In the genomic region with DNA sequence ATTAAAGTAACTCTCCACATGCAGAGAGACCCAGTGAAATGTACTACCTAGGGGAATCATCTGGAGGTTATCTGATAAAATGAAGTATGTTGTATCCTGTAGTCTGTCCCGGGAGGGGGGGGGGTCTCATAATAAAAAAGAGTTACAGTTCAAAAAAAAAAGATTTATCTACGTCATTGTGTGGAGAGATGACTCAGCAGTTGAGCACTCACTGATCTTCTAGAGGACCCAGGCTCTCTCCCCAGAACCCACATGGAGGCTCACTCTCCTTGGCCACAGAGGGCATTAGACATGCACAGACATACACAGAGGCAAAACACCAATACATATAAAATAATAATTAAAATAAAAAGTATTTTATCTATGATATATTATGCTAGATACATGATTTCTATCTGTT, we compare ENCODE assay signal across 26 mouse cellular contexts. TPM values are rescaled to one million over a fixed set of nuclear protein-coding genes. Genes with fewer than 3 reads are reported as not detected.
DNase-seq lines count a peak whose midpoint lies in the region; ATAC-seq and TF ChIP-seq lines count a peak whose summit lies in the region.
"Had no signal": no experiment of that assay in that cellular context is flagged by ENCODE, and none has a peak within 500 bp of the region (broad histone marks: within the 10 kb centered on the region; RNA-seq: fewer than 3 reads in every experiment).

No protein-coding gene starts in this region.

- H3K36me3 ChIP-seq in MEL (ENCODE audit: control insufficient read depth in 1 of 2, insufficient read depth in 2 of 2, low read length in 2 of 2) = peaks cover 0 to 15% of the 10 kb centered on the region in 2 experiments; a peak in 2 of 4 replicates
- H3K36me3 ChIP-seq in myocyte (ENCODE audit: control insufficient read depth, insufficient read depth) = no peaks in the 10 kb centered on the region
- H3K36me3 ChIP-seq in hindbrain, embryonic 11.5 days (ENCODE audit: control insufficient read depth, insufficient read depth, low read length) = no peaks in the 10 kb centered on the region
- H3K36me3 ChIP-seq: embryonic facial prominence, embryonic 10.5 days; embryonic facial prominence, embryonic 12.5 days; forebrain, embryonic 15.5 days; G1E had no signal

- H3K9me3 ChIP-seq in MEL (replicated peaks; ENCODE audit: insufficient read depth, low read length) = no peaks in the 10 kb centered on the region
- H3K9me3 ChIP-seq in hindbrain, embryonic 11.5 days (ENCODE audit: control insufficient read depth, low read length) = no peaks in the 10 kb centered on the region
- H3K9me3 ChIP-seq: embryonic facial prominence, embryonic 10.5 days; embryonic facial prominence, embryonic 12.5 days; forebrain, embryonic 13.5 days; forebrain, embryonic 15.5 days; G1E had no signal

- H3K27me3 ChIP-seq in MEL (ENCODE audit: control insufficient read depth in 1 of 2, insufficient read depth in 2 of 2, low read length in 2 of 2) (no peaks in the 10 kb centered on the region), myocyte (ENCODE audit: control insufficient read depth, insufficient read depth, insufficient read length) (no peaks in the 10 kb centered on the region)
- no peaks in the 10 kb centered on the region for H3K27me3 ChIP-seq in hindbrain, embryonic 11.5 days (ENCODE audit: control insufficient read depth, insufficient read depth, low read length)
- H3K27me3 ChIP-seq: embryonic facial prominence, embryonic 12.5 days; forebrain, embryonic 13.5 days; forebrain, embryonic 15.5 days had no signal

- WGBS in hindbrain, embryonic 11.5 days = 67% methylated on average over 2 of the region's 2 CpGs

- no peaks in the 10 kb centered on the region for H3K79me2 ChIP-seq in MEL (ENCODE audit: control insufficient read depth, insufficient read depth, low read length, poor library complexity)
- no peaks in the 10 kb centered on the region for H3K79me2 ChIP-seq in myocyte (ENCODE audit: control insufficient read depth, insufficient read depth)

- TF ChIP-seq RAD21 in MEL (IDR thresholded peaks at IDR 0.05; ENCODE audit: low read depth, low read length) = no peak

- peak overlapping the region; percentile 57 for H3K4me2 ChIP-seq in myocyte (ENCODE audit: low read depth)
- H3K4me2 ChIP-seq in hindbrain, embryonic 11.5 days (replicated peaks; ENCODE audit: low read depth, low read length) = no peak overlapping the region
- H3K4me2 ChIP-seq: embryonic facial prominence, embryonic 12.5 days; forebrain, embryonic 13.5 days; forebrain, embryonic 15.5 days had no signal

- H3K4me3 ChIP-seq in MEL (ENCODE audit: control insufficient read depth in 1 of 2, insufficient read depth in 1 of 2, low read depth in 2 of 2, low read length in 2 of 2) (no peak overlapping the region), myocyte (no peak overlapping the region)
- H3K4me3 ChIP-seq in hindbrain, embryonic 11.5 days (ENCODE audit: low read depth, low read length) = no peak overlapping the region
- H3K4me3 ChIP-seq: embryonic facial prominence, embryonic 10.5 days; embryonic facial prominence, embryonic 12.5 days; forebrain, embryonic 13.5 days; forebrain, embryonic 15.5 days had no signal

- TF ChIP-seq EP300 in MEL (IDR thresholded peaks at IDR 0.05; ENCODE audit: low read depth in 1 of 2, low read length in 2 of 2) = no peak

- no peak for TF ChIP-seq CTCF in MEL (IDR thresholded peaks at IDR 0.05 in 2 of 3, conservative IDR thresholded peaks at IDR 0.05 in 1 of 3; ENCODE audit: control insufficient read depth in 1 of 3, insufficient read depth in 1 of 3, low read depth in 2 of 3, low read length in 3 of 3, poor library complexity in 1 of 3, severe bottlenecking in 1 of 3)

- DNase-seq in 3T3-L1 (ENCODE audit: low read depth, low spot score) (peak; percentile 65), MEL (ENCODE audit: low read depth, low spot score) (peak; percentile 32)
- DNase-seq in hindbrain, embryonic 11.5 days (ENCODE audit: low spot score) = no peak
- DNase-seq in spleen, postnatal 4 days (ENCODE audit: low spot score in 2 of 2) = no peak
- DNase-seq: adrenal gland, adult 8-10 months; adrenal gland, postnatal 14 days; adrenal gland, postnatal 36 days; cerebellum, adult 11-12 months; cerebellum, adult 2 months; cerebellum, adult 9-10 months; cerebellum, postnatal 10 days; cerebellum, postnatal 25 days; forebrain, postnatal 0 days had no signal

- no peak overlapping the region for H3K9ac ChIP-seq in MEL (ENCODE audit: control insufficient read depth, low read depth, low read length, poor library complexity, severe bottlenecking)
- H3K9ac ChIP-seq in hindbrain, embryonic 11.5 days (ENCODE audit: low read depth, low read length) = no peak overlapping the region
- H3K9ac ChIP-seq: embryonic facial prominence, embryonic 12.5 days; forebrain, embryonic 13.5 days; forebrain, embryonic 15.5 days; forebrain, postnatal 0 days had no signal

- H3ac ChIP-seq in myocyte (ENCODE audit: control insufficient read depth, insufficient read length) = no peak overlapping the region

- no peak for TF ChIP-seq POLR2A in MEL (IDR thresholded peaks at IDR 0.05; ENCODE audit: control insufficient read depth in 1 of 2, insufficient read depth in 1 of 2, low read depth in 1 of 2, low read length in 2 of 2, poor library complexity in 1 of 2)
- TF ChIP-seq POLR2A in myocyte (IDR thresholded peaks at IDR 0.05; ENCODE audit: insufficient read length, low read depth) = no peak

- H3K27ac ChIP-seq in MEL (ENCODE audit: control insufficient read depth, low read depth, low read length) = no peak overlapping the region
- H3K27ac ChIP-seq in hindbrain, embryonic 11.5 days (ENCODE audit: low read depth, low read length) = no peak overlapping the region
- H3K27ac ChIP-seq: embryonic facial prominence, embryonic 10.5 days; embryonic facial prominence, embryonic 12.5 days; forebrain, embryonic 13.5 days; forebrain, embryonic 15.5 days had no signal

- ATAC-seq in hindbrain, embryonic 11.5 days (ENCODE audit: low FRiP score) = no peak
- ATAC-seq: activated CD4-positive, CD25-positive, alpha-beta regulatory T cell, adult 4 months; forebrain, embryonic 13.5 days; forebrain, embryonic 15.5 days; forebrain, postnatal 0 days; Patski had no signal

- peaks cover 0 to 6% of the 10 kb centered on the region in 2 experiments; a peak in 2 of 4 replicates for H3K4me1 ChIP-seq in MEL (ENCODE audit: control insufficient read depth in 1 of 2, insufficient read depth in 2 of 2, low read length in 2 of 2)
- no peaks in the 10 kb centered on the region for H3K4me1 ChIP-seq in hindbrain, embryonic 11.5 days (replicated peaks; ENCODE audit: control insufficient read depth, insufficient read depth, low read length)

TF ChIP-seq in MEL, 35 proteins besides CTCF, POLR2A, EP300 and RAD21 (continues in another document):
- TF ChIP-seq SIN3A (IDR thresholded peaks at IDR 0.05; ENCODE audit: low read length) = no peak
- no peak for TF ChIP-seq UBTF (IDR thresholded peaks at IDR 0.05; ENCODE audit: borderline replicate concordance, insufficient read depth, low read depth, low read length)
- TF ChIP-seq TAL1 (IDR thresholded peaks at IDR 0.05; ENCODE audit: low read length) = no peak
- TF ChIP-seq MYB (IDR thresholded peaks at IDR 0.05; ENCODE audit: low read depth, low read length) = no peak
- no peak for TF ChIP-seq SMC3 (IDR thresholded peaks at IDR 0.05; ENCODE audit: low read depth, low read length)
- TF ChIP-seq ETS1 (IDR thresholded peaks at IDR 0.05; ENCODE audit: low read depth, low read length) = 0 out of 2 replicates have a peak, but pooled peaks have one; percentile 8
- TF ChIP-seq JUND (IDR thresholded peaks at IDR 0.05; ENCODE audit: low read depth, low read length) = no peak

TF ChIP-seq in myocyte, 11 proteins besides CTCF, POLR2A, EP300 and RAD21 (continues in another document):
- TF ChIP-seq MYOG (IDR thresholded peaks at IDR 0.05; ENCODE audit: control insufficient read depth in 1 of 3, insufficient read depth in 1 of 3, insufficient read length in 2 of 3, low read depth in 2 of 3) = no peak
- no peak for TF ChIP-seq MAX (IDR thresholded peaks at IDR 0.05; ENCODE audit: low read depth)
- no peak for TF ChIP-seq POLR2AphosphoS2 (IDR thresholded peaks at IDR 0.05; ENCODE audit: insufficient read length, low read depth)
- no peak for TF ChIP-seq TCF12 (IDR thresholded peaks at IDR 0.05; ENCODE audit: insufficient read depth, poor library complexity, severe bottlenecking)
- TF ChIP-seq TCF3 (IDR thresholded peaks at IDR 0.05; ENCODE audit: insufficient read length, low read depth) = no peak
- no peak for TF ChIP-seq MYOD1 (IDR thresholded peaks at IDR 0.05; ENCODE audit: control insufficient read depth in 1 of 3, insufficient read length in 2 of 3, low read depth in 2 of 3)

RNA-seq across cellular contexts. Expression of gene Cdk2ap2, which starts 5.6 kb away (rescaled TPM):
- 53.4 and 53.5 TPM in 2 replicates for total RNA-seq in MEL (2012; rRNA removed)
- polyA plus RNA-seq in MEL (2012; ENCODE audit: insufficient read depth in 1 of 2, insufficient read length in 2 of 2, low read depth in 1 of 2, low replicate concordance in 2 of 2, missing spikeins in 1 of 2) (10 to 100 TPM in 1 of 2 experiments, not detected in 1; 97.6 TPM), myocyte (2012; fragmentation: generic; extraction: Trizol) (148 TPM)
- polyA plus RNA-seq in hindbrain, embryonic 11.5 days (2014; fragmentation: Nextera tagmentation; extraction: Ambion mirVana) = 74.4 and 84.3 TPM in 2 replicates

RNA-seq across cellular contexts. Expression of gene Pitpnm1, which starts 8.4 kb away (rescaled TPM):
- total RNA-seq in MEL (2012; rRNA removed) = 18.4 and 25.3 TPM in 2 replicates
- 10 to 100 TPM in 1 of 2 experiments, not detected in 1; 51.2 TPM for polyA plus RNA-seq in MEL (2012; ENCODE audit: insufficient read depth in 1 of 2, insufficient read length in 2 of 2, low read depth in 1 of 2, low replicate concordance in 2 of 2, missing spikeins in 1 of 2)
- polyA plus RNA-seq in myocyte (2012; fragmentation: generic; extraction: Trizol) = 42.3 TPM
- 12.2 and 15.4 TPM in 2 replicates for polyA plus RNA-seq in hindbrain, embryonic 11.5 days (2014; fragmentation: Nextera tagmentation; extraction: Ambion mirVana)

RNA-seq across cellular contexts. Expression of gene Cabp2, which starts 10.0 kb away (rescaled TPM):
- not detected in 2 replicates for total RNA-seq in MEL (2012; rRNA removed)
- polyA plus RNA-seq in MEL (2012; ENCODE audit: insufficient read depth in 1 of 2, insufficient read length in 2 of 2, low read depth in 1 of 2, low replicate concordance in 2 of 2, missing spikeins in 1 of 2) (under 1 TPM in 1 of 2 experiments, not detected in 1; 0.14 TPM), myocyte (2012; fragmentation: generic; extraction: Trizol) (not detected)
- polyA plus RNA-seq in hindbrain, embryonic 11.5 days (2014; fragmentation: Nextera tagmentation; extraction: Ambion mirVana) = not detected in 2 replicates
- total RNA-seq: adrenal gland, adult 18-20 months; adrenal gland, adult 8-10 months; adrenal gland, postnatal 14 days; adrenal gland, postnatal 36 days; forebrain, postnatal 0 days; G1E had no signal
- polyA plus RNA-seq: activated CD4-positive, CD25-positive, alpha-beta regulatory T cell, adult 4 months; C2C12; cortical plate, adult 2 months; embryonic facial prominence, embryonic 10.5 days; embryonic facial prominence, embryonic 14.5 days; forebrain, embryonic 11.5 days; forebrain, embryonic 13.5 days; forebrain, embryonic 15.5 days; forebrain, postnatal 0 days; G1E; Patski had no signal

RNA-seq across cellular contexts. Expression of gene Gstp3, which starts 32.0 kb away (rescaled TPM):
- not detected in 2 replicates for total RNA-seq in MEL (2012; rRNA removed)
- polyA plus RNA-seq in MEL (2012; ENCODE audit: insufficient read depth in 1 of 2, insufficient read length in 2 of 2, low read depth in 1 of 2, low replicate concordance in 2 of 2, missing spikeins in 1 of 2) (under 1 TPM in 1 of 2 experiments, not detected in 1; 0.84 TPM), myocyte (2012; fragmentation: generic; extraction: Trizol) (0.25 TPM)
- not detected in 2 replicates for polyA plus RNA-seq in hindbrain, embryonic 11.5 days (2014; fragmentation: Nextera tagmentation; extraction: Ambion mirVana)
- total RNA-seq: forebrain, postnatal 0 days had no signal
- polyA plus RNA-seq: cerebellum, adult 2 months; cortical plate, adult 2 months; embryonic facial prominence, embryonic 10.5 days; embryonic facial prominence, embryonic 12.5 days; forebrain, embryonic 11.5 days; forebrain, embryonic 13.5 days; forebrain, embryonic 15.5 days; forebrain, postnatal 0 days; Patski had no signal

RNA-seq across cellular contexts. Expression of gene Aip, which starts 34.3 kb away (rescaled TPM):
- 37.8 and 40.0 TPM in 2 replicates for total RNA-seq in MEL (2012; rRNA removed)
- polyA plus RNA-seq in MEL (2012; ENCODE audit: insufficient read depth in 1 of 2, insufficient read length in 2 of 2, low read depth in 1 of 2, low replicate concordance in 2 of 2, missing spikeins in 1 of 2) (100 to 1,000 TPM in 1 of 2 experiments, not detected in 1; 101 TPM), myocyte (2012; fragmentation: generic; extraction: Trizol) (250 TPM)
- 65.7 and 67.4 TPM in 2 replicates for polyA plus RNA-seq in hindbrain, embryonic 11.5 days (2014; fragmentation: Nextera tagmentation; extraction: Ambion mirVana)

Comparison
In these comparisons a context has a peak if more than half of its experiments do, and no peak if none do; other contexts are left out.
1. DNase-seq: peak in 3T3-L1 (single experiment) and MEL (single experiment); none in hindbrain, embryonic 11.5 days (single experiment) and spleen, postnatal 4 days (0 of 2).